Mouse (Mus musculus) spleen, adult 10 weeks (tissue): ENCODE results near the gene Bmp2k. TPM values are rescaled to one million over a fixed set of nuclear protein-coding genes. Genes with fewer than 3 reads are reported as not detected.

Source experiments
- polyA plus RNA-seq: library from polyadenylated mRNA; stranded (reverse); fragments of 350-450 nt; fragmentation: Illumina TruSeq; extraction: RNeasy Lipid Tissue Mini Kit (QIAGEN cat#74804); gene quantifications from one replicate; pipeline ENCODE4 v1.2.3, GENCODE M21; 2015; ENCODE audit warnings: low replicate concordance; ENCODE audit not compliant: insufficient read depth

Bmp2k gene
- polyA plus RNA-seq, result 71.5 TPM

DNA sequence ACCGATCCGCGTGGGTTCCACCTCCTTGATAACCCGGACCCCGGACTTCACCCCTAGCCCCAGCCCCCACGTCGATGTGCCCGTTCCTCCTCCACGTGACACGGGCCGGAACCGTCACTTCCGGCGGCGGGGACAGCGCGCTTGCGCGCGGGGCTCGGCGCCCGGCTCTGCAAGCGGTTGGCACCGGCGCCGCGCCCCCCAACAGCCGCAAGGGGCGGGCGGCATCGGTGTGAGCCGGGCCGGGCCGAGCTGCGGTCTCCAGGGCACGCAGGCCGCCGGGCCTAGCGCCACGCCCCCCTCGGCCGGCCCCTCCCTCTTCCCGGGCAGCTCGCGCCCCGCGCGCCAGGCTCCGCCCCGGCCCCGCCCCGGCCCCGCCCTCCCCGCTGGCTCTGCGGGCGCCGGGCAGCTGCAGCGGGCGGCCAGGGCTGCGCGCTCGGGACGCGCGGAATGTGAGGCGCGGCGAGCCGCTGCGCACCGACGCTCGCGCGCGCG is at the start of gene Bmp2k:
Bmp2k (plus strand) TSS at position 380 of the 492 bp plus-strand sequence.

DNA sequence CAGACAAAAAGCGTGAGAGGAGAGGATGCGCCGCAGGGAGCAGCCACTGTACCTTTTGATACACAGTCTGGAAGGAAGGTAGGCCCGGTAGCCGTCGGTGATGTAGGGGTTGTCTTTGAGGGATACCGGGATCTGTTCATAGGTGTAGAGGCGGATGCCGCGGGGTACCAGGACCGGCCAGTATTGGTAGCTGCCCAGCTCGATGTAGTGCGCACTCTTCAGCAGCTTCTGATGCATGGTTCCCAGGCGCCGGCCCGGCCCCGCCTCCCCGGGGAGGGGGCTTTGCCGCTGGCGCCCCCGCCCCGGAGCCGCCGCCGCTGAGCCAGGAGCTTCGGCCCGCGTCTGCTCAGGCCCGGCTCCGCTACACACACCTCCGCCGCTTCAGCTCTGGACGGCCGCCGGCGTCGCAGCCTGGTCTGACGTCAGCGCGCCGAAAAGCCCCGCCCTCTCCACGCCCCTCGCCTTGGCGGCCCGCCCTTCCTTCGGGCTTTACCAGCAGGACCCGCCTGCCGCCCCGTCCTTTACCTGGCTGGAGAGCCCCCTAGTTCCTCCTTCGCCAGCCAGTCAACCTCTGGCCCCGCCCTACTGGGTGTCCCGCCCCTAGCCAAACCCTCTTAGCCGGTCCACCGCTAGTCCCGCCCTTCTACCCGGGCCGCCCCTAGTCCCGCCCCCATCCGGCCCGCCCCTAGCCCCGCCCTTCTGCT is 113.9 kb downstream of the Bmp2k start, which contains the start of gene Paqr3:
Paqr3 (minus strand) TSS at position 390 of the 704 bp plus-strand sequence.

Other genes with a start within 250 kb of the Bmp2k start
- gene Anxa3, start 204.3 kb upstream of the Bmp2k start, polyA plus RNA-seq, result 75.4 TPM
- gene Paqr3, start 113.9 kb downstream of the Bmp2k start, polyA plus RNA-seq, result 2.5 TPM